Mouse (Mus musculus): ENCODE data around the gene Gpc6. TPM values are rescaled to one million over a fixed set of nuclear protein-coding genes. Genes with fewer than 3 reads are reported as not detected.

Gpc6 gene
- total RNA-seq, 2 experiments from 2014 or later: 33.7 to 39.6 TPM

DNA sequence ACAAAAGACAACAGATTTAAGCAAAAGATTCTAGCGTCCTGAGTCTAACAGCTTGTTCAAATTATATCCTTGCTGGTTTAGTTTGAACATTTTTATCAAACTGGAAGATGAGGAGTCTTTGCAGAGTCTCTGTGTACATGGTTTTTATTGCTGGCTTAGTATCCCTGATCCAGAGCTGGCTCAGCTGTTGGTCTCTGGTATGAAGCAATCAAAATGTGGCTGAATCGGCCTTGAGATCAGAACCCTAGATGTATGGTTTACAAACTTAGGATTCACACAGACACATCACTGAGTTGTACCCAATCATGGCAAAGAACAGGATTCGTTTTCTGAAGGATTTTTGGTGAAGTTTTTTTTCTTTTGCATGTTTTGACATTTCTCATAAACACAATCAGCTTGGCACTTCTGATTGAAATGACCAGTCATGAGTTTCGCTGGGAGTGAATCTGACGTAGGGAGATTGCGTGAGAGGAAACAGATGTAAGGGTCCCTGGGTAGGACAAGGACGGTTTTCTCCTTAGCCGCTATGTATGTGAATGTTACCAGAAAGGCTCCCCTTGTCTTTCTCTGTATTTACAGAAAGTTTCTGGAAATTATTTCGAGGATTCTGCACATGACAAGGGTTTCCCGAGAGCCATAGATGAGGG is 987.6 kb downstream of the Gpc6 start:
- no peak for DNase-seq (ENCODE audit: low spot score in 2 of 2)

DNA sequence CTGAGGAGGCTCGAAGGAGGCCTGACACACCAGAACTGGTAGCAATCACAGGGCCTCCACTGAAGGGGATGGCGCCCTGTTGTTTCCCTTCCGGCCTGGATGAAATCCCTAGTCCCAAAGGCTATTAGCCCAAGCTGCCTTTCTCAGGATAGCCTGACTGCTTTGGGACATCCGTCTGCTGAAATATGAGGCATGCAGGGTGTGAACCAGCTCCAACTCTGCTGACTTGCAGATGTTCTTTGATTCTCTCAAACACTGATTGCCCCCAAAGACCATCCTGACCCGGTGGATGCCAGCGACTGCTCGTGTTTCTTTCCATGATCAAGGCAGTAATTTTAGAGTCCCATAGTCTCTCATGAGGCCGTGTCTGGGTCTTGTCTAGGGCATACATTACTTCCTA is 991.5 kb downstream of the Gpc6 start:
- no peak for DNase-seq (ENCODE audit: low spot score in 2 of 2)

DNA sequence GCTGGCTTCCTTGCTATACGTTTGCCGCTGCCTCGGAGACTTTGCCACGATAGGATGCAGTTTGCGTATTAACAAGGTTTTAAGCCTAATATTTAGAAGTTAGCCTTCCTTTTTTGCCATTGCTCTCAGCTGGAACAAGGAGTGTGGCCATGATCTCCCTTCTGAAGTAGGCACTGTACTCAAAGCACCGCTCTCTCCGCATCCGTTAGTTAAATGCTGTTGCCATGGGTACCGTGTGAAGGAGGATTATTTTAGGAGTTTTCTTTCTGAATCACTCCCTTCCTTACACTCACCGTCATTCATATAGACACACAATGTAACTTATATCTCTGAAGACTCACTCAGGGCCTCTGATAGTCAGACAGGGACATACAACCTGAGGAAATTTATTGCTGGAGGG is 993.6 kb downstream of the Gpc6 start:
- DNase-seq (ENCODE audit: low spot score in 2 of 2): no peak

DNA sequence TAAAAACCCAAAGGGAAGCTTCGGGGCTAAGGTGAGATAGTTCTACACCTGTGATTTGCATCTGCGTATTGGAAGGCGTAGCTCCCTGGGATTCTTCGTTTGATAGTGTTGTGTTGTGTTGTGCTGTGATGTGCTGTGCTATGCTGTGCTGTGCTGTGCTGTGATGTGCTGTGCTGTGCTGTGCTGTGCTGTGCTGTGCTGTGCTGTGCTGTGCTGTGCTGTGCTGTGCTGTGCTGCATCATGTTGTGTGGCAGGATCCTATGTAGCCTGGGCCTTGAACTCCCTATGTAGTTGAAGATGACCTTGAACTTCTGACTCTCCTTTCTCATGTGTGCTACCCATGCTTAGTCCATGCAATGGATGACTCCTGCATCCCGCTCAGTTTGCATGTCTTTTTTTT is 994.5 kb downstream of the Gpc6 start:
- DNase-seq (ENCODE audit: low spot score in 2 of 2): no peak

DNA sequence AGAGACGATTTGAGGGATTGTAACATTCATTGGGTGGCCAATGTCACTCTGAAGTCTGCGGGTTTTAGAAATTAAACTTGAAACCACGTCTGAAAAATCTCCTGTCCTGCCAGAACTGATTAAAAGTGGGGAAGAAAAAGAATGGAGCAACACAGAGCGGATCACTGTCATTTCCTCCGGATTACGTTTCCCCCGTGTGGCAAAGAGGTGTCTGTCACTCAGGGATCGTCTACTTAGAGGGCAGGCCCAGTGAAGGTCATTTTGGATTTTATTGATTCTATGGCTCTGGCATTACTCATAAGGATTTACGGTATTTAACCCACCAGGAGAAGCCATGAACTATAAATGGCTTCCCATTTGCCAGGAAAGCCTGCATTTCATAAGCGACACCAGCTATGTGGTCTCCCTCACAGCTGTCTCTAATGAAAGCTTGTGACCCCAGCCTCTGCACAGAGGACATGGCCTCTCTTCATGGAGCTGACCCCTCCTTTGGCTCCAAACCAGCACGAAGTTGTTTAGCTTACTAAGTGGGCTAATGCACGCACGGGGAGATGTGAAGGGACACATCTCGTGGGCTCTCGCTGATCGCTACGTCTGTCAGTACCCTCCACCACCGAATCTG is 996.4 kb downstream of the Gpc6 start:
- DNase-seq (ENCODE audit: low spot score in 2 of 2): no peak

DNA sequence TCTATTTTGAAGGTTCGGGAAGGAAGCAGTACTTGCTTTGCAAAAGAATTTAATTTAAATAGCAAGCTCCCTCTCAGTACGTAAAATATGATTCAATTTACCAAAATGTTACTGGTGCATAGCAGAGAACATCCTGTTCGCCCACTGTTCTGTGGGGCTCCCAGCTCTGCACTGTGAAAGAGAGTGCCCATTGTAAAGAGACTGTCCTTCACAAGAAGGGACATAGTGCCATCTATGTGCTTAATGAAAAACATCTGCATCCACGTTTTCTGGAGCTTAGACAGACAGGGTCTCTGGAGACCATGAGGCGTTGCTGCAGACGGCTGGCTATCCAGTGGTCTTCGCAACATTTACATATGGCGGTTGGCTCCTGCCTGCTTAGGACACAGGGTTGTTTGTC is 998.6 kb downstream of the Gpc6 start:
- DNase-seq (ENCODE audit: low spot score in 2 of 2): no peak

DNA sequence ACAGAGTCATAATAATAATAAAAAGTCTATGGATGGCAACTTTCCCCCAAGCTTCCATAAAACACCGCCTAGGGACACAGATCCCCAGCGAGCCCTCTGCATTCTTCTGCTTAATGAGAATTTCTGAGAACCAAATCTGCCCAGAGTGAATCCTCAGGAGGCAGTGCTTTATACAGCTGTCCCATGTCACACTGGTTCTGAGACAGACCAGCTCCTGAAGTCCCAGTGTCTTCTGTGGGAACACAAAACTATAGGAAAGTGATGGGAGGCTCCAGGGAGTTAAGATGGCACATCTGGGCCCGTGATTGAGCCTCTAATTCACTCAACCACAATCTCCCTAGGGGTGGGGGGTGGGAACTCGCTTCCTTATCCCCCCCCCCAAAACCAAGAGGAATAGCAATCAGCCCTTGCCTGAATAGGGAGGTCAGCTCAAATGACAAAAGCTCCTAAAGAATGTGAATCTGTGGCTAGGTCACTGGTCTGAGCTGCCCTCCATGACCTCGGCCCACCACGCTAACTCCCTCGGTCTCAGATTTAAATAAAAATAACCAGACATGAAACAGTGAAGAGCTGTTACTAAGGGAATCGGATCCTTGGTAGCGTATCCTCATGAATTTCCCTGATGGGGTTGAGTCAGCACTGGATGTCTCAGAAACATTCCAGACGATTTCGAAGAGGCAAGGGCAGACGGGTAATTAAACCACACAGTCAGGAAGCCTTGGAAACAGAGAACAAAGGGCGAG is 1005.2 kb downstream of the Gpc6 start:
- DNase-seq (ENCODE audit: low spot score in 2 of 2): no peak

DNA sequence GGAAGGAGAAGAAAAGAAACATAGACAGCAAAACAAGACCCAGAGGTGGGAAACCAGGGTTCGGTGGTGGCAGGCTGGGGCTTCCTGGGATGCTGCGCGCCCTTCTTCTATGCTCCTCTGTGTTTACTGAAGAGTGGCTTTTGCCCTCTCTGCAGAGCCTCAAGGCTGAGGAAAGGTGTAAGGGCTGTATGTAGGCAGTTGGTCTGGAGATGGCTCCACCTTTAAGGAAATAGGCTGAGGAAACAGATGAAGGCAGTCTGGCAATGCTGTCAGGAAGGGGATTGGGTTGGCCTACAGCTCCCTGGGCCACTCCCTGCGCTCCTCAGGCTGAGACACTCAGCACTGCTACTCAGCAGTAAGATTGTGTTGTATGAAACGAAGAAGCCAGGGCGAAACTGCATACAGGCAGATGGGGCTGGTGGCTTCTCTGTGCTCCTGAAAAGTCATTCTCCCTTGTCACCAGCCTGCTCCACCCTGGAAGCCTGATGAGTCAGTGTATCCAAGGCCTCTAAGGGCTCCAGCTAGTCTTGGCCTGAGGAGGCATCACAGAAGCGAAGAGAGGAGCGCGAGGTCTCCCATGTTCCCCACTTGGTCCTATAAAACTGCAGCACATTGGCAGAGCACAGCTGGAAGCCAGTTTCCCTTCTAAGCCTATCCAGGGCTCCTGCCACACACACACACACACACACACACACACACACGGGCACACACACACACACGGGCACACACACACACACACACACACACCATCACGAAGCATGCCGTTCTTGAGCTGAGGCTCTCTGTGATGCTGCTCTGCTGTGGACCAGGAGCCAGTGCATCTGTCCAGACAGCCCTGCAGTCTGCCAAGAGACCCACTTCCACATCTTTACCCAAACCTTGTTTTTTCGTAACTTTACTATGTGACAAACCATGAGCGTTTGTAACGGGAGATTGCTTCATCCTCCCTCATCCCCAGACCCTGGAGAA is 1006.0 kb downstream of the Gpc6 start:
- DNase-seq (ENCODE audit: low spot score in 2 of 2): no peak

DNA sequence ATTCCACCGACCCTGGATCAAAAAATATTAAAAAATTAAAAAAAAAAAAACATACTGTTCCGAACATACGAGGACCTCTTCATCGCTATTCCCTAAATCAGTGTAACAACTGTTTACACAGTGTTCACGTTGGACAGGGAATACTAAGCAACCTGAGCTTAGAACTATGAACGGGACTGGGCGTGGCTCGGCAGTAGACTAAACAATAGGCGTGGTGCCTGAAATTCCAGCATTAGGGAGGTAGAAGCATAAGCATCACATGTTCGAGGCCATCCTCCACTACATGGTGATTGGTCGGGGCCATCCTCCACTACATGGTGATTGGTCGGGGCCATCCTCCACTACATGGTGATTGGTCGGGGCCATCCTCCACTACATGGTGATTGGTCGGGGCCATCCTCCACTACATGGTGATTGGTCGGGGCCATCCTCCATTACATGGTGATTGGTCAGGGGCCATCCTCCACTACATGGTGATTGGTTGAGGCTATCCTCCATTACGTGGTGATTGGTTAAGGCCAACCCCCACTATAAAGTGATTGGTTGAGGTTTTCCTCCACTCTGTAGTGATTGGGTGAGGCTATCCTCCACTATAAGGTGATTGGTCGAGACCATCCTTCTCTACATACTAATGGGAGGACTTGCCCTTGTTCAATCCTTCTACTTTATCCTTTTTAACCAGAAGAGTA is 1007.2 kb downstream of the Gpc6 start:
- no peak for DNase-seq (ENCODE audit: low spot score in 2 of 2)

DNA sequence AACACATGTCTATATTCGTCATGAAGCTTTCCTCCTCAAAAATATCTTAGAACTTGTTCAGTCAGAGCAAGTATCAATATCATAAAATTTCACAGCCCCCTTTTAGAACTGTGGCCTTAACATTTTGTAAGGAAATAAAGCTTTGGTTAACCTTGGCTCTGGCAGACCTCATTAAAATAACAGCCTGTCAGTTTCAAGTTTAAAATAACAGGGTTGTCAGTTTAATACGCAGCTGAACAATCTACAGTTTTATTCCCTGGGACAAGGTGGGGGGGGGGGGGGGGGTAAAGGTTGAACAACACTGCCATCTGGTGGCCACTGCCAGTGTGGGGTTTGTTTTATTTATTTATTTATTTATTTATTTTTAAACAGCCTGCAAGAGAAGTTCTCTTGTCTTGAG is 1013.4 kb downstream of the Gpc6 start:
- DNase-seq (ENCODE audit: low spot score in 2 of 2): peak in 1 of 2 experiments; percentile 19

DNA sequence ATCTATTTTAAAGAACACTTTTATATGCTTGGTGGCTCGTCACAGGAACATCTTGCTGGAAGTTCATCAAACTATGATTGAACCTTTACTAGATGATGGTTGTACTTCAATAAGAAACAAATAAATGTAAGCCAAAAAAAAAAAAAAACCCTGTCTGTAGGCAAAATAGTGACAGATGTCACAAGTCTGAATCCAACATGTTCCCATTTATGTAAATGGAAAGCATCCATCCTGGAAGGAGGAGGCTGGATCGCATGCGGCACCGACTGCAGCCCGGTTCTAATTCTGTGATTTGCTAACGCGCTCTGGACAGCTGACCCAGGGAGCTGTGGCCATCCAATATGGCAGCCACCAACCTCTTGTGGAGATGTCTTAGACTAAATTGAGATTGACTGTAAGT is 1014.4 kb downstream of the Gpc6 start:
- DNase-seq (ENCODE audit: low spot score in 2 of 2): no peak

DNA sequence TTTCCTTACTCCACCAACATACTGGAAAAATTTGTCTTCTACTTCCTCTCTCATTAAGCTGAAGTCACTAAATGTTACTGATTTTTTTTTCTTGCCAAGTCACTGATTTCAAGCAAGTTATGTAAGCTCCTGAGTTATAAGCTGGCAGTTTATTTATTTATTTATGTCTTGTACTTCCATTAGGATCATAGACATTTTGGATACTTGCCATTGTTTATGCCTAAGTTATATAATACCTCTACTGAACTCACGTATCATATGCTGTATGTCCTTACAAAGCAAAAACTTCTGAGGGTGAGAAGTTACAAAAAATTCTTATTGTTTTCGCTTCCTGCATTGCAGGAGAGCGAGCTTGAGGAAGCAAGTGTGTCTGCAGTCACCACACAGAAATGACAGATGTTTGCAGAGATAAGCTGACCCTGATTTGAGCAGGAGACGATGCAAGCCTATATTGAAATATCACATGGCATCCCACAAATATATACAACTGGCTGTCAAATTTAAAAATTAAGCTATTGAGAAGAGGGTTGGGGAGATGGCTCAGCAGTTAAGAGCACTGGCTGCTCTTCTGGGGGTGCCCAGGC is 1020.9 kb downstream of the Gpc6 start:
- no peak for DNase-seq (ENCODE audit: low spot score in 2 of 2)

DNA sequence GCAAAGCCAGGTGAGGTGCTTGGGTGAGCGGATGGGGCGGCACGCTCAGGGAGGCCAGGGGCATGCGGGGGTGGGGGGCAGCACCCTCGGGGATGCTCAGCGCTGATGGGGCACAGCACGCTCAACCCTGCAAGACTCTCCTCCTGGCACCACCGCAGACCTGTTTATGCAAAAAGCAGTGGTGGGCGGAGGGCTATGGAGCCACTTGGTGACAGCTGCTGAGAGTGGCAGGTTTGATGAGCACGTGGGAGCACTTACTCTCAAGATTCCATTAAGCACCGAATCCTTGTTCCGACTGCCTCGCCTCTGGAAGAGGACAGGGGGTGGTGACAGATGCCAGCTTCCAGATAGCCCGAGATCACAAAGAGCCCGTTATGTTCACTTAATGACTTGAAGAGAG is 1026.2 kb downstream of the Gpc6 start:
- no peak for DNase-seq (ENCODE audit: low spot score in 2 of 2)

DNA sequence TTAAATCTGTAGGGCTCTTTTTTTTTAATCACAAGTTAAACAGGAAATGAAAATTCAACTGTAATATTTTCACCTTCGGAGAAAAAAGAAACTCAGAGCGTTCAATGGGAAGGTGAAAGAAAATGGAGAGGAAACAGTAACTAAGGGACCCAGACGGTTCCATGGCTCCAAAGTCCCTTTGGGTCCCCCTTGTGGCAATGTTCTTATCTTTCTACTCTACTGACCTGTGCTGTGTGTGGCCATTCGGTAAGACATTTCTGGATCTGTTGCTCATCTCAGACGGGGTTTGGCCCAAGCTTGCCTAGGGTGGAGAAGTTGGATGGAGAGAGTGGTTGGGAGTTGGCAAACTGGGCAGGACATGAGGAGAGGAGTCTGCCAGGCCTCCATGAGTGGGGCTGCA is 1026.6 kb downstream of the Gpc6 start:
- DNase-seq (ENCODE audit: low spot score in 2 of 2): no peak

DNA sequence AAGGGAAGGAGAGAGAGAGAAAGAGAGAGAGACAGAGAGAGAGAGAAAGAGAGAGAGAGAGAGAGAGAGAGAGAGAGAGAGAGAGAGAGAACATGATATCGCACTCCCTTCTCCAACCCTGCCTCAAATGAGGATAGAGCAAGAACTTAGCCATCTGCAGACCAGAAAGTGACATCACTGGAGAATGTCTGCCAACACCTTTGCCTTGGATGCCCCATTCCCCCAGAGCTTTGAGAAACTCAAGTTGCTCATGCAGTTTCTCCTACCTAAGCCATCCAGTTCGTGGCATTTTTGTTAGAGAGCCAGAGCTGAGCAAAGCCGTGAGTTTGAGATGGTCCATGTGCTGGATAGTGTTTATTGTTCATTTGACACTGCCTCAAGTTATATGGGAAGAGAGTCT is 1030.9 kb downstream of the Gpc6 start:
- DNase-seq (ENCODE audit: low spot score in 2 of 2): no peak

DNA sequence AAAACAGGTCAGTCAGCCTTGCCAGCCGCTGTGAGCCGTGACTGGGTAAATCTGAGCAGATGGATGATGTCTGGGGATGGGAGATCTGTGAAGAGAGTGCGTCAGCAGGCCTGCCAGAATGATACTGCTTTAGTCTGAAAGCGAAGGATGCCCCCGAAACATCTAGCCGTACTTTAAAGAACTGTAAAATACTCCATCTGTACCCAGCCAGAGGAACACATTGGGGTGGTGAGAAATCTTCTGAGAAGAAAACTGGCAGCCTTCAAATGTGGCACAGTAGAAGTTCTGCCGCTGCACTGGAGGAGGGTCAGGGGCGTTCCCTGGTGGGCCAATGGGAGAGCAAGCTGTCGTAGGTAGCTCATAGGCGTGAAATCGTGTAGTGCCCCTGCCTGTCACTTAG is 1033.3 kb downstream of the Gpc6 start:
- DNase-seq (ENCODE audit: low spot score in 2 of 2): no peak

DNA sequence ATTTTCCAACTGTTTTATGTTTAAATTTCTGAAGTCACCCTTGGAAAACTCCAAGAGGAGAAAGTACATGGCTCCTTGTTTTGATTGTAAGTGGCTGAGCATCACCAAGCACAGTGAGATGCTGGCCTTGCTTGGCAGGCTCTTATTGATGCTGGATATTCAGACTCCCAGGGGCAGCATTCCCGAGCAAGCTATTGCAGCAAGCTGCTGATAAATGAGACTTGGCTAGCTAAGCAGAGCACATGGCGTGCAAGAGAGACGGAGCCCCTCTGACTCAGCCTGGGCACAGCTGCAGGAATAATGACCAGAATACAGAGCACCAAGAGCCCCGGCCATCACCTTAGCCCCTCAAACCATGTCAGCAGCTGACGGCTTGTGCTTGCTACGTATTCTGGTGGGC is 1036.2 kb downstream of the Gpc6 start:
- no peak for DNase-seq (ENCODE audit: low spot score in 2 of 2)

DNA sequence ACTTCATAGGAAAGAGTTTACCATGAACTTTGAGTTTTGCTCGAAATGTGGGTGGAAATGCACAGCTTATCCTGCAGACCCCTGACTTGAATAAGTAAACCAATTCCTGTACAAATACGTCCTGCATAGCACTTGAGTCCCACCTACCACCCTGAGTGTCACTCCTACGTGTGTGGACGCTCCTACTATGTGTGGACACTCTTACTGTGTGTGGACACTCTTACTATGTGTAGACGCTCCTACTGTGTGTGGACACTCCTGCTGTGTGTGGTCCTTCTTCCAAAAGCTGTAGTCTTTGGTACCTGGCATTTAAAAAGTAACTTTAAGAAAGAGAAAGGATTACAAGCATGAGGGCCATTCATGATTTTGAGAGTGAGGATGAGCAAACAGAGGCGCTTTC is 1036.7 kb downstream of the Gpc6 start:
- no peak for DNase-seq (ENCODE audit: low spot score in 2 of 2)

DNA sequence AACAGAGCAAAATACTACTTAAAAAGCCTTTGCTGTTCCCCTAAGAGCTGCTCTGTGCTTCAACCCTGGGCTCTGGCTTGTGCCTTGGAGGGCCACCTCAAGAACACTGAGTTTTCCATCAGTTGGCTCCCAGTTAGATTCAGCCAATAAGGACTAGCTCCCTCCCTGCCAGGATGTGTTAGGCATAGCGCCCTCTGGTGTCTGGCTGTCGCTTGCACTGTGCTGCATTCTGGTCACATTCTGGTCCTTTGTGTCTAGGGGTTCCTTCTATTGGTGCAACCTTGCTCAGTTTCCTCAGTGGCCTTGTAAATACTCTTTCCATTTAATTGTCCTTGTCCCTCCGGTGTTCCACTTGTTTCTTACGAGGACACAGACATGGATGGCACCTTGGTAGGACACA is 1037.3 kb downstream of the Gpc6 start:
- DNase-seq (ENCODE audit: low spot score in 2 of 2): no peak

DNA sequence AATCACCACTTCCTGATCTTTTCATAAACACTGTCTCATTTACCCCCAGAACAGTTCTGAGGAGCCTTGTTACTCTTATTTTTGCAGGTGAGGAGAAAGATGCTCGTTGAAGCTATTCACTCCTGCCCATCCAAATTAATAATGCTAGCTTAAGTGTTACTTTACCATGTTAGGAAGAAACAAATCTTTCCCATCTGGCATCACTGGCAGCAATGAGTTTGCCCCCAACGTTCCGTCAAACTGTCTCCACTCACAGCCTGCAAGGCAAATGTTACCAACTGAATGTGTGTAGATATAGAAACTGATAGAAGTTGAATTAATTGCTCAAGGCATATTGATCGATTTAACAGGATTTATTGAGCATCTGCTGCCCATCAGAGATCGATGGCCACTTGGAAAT is 1047.5 kb downstream of the Gpc6 start:
- no peak for DNase-seq (ENCODE audit: low spot score in 2 of 2)

DNA sequence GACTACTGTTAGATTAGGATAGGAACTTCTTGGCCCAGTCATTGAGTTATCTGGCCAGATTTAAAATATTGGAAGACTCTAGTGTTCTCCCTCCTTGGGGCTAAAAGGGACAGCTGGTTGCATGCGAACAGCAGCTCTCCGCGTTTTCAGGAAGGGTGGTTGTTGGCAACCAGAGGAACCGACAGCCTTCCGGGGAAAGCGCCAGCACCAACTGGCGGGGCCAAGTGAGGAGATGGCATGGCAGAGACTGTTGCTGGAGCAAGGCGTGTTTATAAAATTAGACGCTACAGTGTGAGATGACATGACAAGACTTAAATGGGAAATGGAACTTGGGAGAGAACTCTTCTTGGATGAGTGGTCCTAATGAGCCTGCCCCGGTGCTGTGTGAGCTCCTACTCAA is 1056.4 kb downstream of the Gpc6 start:
- no peak for DNase-seq (ENCODE audit: low spot score in 2 of 2)
